Mouse (Mus musculus): ENCODE measurements around the gene Satb2.

- TF ChIP-seq EP300 (IDR thresholded peaks at IDR 0.05; ENCODE audit: low read depth) = no peak
- no peak for TF ChIP-seq CTCF (IDR thresholded peaks at IDR 0.05; ENCODE audit: low read depth)
Observed at GRCm38 (mm10) chr1:56976825-56977104, 1.7 kb downstream of the Satb2 start.

All from heart, postnatal 0 days (tissue).